Mouse (Mus musculus): ENCODE data around the gene Nrxn2.

The Nrxn2 gene

GRCm38 (mm10) chr19:6392743-6393393 is 25.7 kb upstream of the Nrxn2 start:
- DNase-seq (ENCODE audit: low read depth, low spot score) = peak; percentile 78

DNA sequence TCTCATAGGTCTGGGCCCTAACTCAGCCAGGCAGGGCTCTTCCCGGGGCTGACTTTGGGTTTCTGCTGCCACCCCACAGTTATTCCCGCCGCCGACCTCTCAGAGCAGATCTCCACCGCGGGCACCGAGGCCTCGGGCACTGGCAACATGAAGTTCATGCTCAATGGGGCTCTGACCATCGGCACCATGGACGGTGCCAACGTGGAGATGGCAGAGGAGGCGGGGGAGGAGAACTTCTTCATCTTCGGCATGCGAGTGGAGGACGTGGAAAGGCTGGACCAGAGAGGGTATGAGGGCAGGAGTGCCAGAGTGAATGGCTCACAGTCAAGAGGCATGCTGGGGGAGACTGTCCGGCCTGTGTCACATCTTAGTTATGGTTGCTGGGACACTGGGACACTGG is 24.9 kb upstream of the Nrxn2 start:
- DNase-seq (ENCODE audit: low read depth, low spot score) = no peak

DNA sequence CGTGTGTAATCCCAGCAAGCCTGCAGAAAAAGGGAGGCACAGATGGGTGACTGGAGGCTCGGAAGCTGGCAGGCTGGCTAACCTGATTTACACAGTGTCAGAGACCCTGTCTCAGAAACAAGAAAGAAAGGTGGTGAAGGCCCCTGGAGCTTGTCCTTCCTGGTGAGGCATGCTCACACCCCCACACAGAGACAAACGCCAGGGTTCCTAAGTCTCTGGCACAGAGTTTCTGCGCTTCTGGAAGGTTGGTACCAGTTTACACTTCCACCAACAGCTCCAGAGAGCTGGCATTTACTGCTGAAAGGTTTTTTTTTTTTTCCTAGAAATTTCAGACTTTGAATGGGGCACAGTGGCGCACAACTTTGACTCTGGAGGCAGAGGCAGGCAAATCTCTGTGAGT is 22.3 kb upstream of the Nrxn2 start:
- DNase-seq (ENCODE audit: low read depth, low spot score) = no peak

GRCm38 (mm10) chr19:6397582-6398249 is 20.8 kb upstream of the Nrxn2 start:
- DNase-seq (ENCODE audit: low read depth, low spot score) = peak; percentile 58

DNA sequence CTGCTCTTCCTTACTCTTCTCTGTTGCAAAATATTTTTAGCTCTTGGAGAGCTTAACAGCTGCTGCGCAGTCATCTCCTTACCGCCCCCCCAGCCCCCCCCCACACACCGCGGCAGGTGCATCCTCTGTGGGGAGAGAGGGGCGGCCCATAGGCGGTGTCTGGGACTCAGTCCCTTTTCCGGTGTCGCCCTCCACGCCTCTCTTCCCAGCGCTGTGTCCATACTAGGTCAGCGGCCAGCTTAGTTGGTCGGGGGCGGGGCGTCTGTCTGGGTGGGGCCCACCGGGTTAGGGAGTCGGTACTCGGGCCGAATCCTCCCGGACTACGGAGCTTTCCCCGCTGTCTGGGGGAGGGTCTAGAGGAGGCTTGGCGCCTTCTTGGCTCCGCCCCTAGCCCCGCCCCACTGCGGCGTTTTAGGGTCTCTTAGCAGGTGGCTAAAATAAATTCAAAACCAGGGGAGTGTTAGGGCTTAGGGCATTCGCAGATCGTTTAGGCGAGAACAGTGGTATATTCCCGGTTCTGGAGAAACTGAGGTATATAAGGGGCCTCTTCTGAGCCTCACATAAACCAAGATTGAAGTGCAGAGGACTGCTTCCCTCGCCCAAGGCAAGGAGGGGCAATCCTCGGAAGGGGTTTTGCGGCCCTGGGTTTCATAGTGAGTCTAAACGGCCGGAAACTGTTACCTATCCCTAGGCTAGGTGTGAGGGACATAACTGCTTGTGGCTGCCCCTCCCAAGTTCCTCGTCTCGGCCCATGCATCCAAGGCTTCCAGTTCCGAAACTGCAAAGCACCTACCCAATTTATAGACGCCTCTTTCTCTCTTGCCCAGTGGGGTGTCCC is 19.9 kb upstream of the Nrxn2 start:
- peak; percentile 81 for DNase-seq (ENCODE audit: low read depth, low spot score)

- no peak for DNase-seq (ENCODE audit: low read depth, low spot score)
Measured at GRCm38 (mm10) chr19:6399285-6400095, 19.0 kb upstream of the Nrxn2 start, which contains the start of gene Rasgrp2. Gene Rasgrp2 (plus strand): TSS chr19:6399340.

DNA sequence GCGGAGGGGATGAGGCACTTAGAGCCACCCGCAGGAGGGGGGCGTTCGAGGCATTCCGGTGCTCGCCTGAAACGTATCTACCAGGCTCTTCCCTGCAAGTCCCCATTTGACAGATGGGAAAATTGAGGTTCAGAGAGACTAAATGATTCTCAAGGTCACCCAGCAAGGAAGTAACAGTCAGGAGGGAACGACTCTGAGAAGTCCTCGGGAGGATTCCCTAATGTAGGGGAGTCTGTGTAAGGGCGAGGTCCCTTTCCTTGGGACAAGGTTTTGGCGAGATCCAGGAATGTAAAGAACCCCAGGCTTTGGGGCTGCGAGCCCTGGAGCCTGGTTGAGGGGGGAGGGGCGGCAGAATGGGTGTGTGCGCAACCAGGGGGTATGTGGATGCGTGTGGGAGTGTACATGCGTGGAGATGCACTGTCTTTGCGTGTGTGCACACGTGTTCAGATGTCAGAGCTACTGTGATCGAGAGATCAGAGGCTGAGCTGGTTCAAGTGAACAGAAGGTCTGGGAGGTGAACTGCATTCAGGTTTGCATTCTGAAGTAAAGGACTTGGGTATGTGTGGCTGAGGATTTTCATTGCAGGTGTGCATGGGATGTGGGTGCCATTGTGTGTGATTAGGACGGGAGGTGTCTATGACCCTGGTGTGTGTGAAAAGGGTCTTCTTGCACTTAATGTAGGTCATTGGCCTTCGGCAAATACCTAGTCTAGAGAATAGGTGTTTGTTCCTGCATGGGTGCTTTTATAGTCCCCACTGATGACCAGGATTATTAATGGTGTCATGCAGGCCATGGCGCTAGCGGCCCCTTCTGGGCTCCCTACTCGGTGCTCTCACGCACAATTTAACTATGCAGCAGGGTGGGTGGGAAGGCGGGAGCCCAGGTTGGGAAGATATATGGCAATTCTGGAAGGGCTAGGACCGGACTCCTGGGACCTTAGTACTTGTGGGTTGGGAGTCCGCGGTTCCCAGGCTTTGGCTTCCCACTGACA is 18.1 kb upstream of the Nrxn2 start:
- peak; percentile 79 for DNase-seq (ENCODE audit: low read depth, low spot score)

DNA sequence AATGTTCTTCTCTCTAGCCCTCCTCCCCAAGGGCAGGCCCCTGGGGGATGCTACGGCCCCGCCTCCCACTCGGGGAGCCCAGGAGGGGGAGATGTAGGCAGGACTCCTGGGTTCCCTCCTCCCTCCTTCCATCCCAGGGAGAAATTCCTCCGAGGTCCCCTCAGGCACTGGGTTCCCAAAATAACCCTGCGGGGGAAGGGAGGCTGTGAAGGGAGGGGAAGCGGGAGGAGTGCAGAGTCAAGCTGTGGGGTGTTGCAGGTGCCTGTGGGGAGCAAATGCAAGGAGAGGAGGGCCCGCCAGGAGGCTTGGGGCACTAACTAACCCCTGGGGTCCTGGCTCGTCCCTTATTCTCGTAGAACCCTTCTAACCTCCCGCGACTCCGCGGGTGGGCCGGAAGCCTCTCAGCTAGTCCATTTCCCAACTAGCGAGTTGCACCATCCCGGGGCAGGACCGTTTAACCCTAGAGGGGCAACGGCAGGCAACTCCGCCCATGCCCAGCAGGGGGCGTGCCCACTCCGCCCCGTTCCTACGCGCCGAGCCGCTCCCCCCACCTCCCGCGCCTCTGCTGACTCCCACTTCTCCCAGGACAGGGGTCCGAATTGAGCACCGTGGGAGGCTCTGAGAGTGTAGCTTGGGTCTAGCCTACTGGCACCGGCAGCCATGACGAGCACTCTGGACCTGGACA is 17.3 kb upstream of the Nrxn2 start:
- peak; percentile 93 for DNase-seq (ENCODE audit: low read depth, low spot score)

GRCm38 (mm10) chr19:6401951-6402350 is 16.6 kb upstream of the Nrxn2 start:
- peak; percentile 75 for DNase-seq (ENCODE audit: low read depth, low spot score)

DNA sequence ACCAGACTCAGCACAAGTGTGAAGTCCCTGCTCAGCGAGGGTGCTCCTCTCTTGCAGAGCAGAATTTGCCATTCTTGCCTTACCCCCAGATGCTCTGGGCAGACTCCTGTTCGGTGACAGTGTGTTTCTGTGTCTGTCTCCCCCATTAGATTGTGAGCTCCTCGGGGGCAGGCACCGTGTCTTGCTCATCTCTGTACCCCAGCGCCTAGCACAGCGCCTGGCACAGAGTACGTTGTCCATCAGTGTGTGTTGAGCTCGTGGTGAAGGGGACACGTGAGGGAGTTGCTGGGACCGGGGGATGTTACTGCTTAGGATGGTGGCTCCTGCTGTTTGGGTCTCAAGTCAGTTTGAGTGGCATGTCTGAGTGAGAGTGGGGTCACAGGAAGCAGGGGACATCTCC is 14.7 kb upstream of the Nrxn2 start:
- DNase-seq (ENCODE audit: low read depth, low spot score) = no peak

DNA sequence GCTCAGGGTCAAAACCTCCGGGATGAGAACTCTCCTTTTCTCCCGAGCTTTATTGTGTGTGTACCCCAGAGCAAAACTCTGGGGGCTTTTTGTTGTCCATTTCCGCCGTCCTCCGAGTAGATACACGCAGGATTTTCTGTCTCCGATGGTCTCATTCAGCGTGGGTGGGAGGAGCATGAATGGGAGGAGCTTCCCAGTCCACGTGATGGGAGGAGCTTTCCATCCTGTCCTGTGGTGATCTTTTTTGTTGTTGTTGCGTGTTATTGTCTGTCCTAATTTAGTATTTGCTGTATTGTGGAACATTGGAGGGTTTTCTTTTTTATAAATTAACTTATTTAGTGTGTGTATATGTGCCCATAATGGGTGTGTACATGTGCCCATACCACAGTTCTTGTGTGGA is 13.1 kb upstream of the Nrxn2 start:
- peak; percentile 64 for DNase-seq (ENCODE audit: low read depth, low spot score)

DNA sequence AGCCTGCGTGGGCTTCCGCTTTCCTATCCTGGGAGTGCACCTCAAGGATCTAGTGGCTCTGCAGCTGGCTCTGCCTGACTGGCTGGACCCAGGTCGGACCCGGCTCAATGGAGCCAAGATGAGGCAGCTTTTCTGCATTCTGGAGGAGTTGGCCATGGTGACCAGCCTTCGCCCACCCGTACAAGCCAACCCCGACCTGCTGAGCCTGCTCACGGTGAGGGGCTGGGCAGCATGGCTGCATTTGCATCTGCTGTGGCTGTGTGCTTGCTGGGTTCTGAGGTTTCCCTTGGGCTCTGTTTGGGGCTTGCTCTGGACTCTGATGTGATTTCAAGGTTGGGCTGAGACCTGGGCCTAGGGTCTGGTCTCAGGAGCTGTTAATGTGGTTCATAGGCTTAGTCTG is 11.4 kb upstream of the Nrxn2 start:
- DNase-seq (ENCODE audit: low read depth, low spot score) = no peak

DNA sequence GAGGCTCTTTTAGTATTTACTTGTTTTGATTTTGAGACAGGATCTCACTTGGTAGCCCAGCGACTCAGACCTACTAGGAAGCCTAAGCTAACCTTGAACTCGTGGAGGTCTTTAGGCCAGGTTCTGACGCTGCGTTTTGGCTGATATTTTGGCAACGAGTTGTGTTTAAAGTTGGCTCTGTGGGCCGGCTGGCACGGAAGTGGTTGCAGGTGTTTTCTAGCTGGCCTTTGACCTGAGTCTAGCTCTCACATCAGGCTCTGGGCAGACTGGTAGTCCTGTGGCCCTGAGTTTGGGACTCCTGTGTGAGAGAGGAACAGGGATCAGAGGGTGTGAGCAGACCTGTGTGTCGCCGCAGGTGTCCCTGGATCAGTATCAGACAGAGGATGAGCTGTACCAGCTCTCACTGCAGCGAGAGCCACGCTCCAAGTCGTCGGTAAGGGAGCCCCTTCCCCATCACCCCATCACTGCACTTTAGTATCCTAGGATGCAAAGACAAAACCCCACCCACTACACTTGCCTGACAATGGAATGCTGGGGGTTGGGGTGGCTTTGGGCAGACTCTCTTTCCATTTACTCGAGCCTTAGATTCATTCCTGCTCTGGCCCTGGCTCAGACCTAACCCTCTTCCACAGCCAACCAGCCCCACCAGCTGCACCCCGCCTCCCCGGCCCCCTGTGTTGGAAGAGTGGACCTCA is 10.6 kb upstream of the Nrxn2 start:
- peak; percentile 73 for DNase-seq (ENCODE audit: low read depth, low spot score)

DNA sequence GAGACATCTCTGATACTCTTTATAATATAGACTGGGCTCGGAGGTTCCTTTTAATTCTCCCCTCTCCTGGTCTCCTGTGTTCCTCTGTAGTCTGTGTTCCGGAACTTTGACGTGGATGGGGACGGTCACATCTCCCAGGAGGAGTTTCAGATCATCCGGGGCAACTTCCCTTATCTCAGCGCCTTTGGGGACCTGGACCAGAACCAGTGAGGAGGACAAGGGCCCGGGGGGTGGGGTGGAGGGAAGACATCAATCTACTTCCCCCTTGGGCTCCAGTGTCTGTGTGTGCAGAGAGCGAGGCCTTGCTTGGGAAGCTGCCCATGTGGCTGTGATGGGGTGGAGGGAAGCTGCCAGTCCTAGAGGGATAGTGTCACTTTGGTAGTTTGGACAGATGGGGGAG is 9.8 kb upstream of the Nrxn2 start:
- DNase-seq (ENCODE audit: low read depth, low spot score) = no peak

DNA sequence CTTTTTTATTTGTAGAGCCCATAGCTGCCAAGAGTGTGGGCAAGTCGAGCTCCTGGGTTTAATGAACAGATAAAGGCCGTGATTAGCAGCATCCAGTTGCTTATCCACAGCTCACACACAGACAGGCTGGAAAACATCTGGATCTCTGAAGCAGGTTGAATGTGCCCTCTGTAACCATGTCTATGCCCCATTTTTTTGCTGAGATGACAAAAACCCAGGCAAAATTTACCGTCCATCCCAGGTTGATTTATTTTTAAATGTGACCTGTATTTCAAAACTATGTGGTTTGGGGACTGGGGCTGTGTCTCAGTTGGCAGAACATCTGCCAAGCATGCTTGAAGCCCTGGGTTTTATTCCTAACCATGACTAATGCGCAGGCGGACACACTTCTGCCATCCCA is 9.4 kb upstream of the Nrxn2 start:
- DNase-seq (ENCODE audit: low read depth, low spot score) = no peak

- DNase-seq (ENCODE audit: low read depth, low spot score) = no peak
Measured at GRCm38 (mm10) chr19:6409936-6410335, 8.6 kb upstream of the Nrxn2 start.

GRCm38 (mm10) chr19:6412798-6413197 is 5.7 kb upstream of the Nrxn2 start:
- DNase-seq (ENCODE audit: low read depth, low spot score) = peak; percentile 44

GRCm38 (mm10) chr19:6415454-6415853 is 3.1 kb upstream of the Nrxn2 start:
- no peak for DNase-seq (ENCODE audit: low read depth, low spot score)

DNA sequence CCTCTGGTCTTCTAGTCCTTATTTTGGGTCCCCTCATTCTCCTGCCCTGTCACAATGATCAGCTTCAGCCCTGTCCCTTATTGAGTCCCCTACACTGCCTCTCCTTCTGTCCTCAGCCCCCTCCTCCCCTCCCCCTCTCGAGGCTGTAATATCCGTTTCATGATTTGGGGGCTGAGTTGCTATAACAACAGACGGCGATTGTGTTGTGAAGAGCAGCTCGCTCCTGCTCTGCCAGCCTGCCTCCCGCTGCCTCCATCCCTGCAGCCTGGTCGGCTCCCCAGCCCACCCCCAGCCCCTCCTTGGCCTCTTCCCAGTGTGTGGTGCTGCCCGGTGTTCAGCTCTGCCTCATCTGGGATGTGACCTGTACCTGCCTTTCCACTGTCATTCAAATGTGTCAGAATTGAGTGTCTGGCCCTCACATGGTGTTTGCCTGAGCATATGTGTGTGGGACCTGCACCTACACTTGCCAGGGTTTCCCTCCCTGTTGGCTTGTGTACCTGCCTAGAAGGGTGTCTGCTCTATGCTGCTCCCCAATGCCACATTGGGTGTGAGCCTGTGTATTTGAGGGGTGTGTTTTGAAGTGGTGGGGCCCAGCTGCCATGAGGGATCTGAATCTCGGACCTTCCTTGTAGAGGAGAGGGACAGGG is 2.3 kb upstream of the Nrxn2 start:
- peak; percentile 42 for DNase-seq (ENCODE audit: low read depth, low spot score)
